Mouse (Mus musculus): Measurements from ENCODE around the gene Lrrc23.

Lrrc23 gene

DNA sequence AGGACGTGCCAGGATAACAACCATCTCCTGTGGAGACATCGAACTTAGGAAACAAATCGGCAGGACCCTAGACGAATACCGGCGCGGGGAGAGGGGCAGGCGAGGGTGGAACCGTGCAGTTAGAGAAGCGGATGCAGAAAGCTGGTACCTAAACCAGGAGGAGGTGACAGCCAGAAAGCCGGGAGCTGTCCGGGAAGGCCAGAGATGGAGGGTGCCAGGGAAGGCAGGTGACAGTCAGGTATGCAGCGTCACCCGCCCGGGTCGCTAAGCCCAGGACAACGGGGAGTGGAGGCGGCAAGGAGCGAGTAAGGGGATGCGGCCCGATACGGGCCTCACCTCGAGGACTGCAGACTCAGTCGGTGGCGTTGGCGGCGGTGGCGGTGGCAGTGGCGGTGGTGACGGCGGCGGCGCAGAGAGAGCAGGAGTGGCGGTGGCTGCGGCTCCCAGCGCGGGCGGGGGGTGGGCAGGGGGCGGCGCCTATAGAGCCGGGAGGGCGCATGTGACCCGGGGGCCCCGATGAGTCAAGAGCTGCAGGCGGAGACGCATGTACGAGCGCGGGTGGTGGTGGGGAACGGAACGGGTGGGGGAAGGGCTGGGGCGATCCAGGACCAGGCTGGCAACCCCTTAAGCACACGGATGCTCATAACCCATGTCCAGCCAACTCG lies 10.3 kb downstream of the Lrrc23 start, which contains the start of gene Eno2:
Gene Eno2 (minus strand): TSS at position 573 of the 665 bp plus-strand sequence.
- in situ Hi-C loops (cut with MboI; ENCODE audit: low sequenced_read_pairs) = no loop called here

DNA sequence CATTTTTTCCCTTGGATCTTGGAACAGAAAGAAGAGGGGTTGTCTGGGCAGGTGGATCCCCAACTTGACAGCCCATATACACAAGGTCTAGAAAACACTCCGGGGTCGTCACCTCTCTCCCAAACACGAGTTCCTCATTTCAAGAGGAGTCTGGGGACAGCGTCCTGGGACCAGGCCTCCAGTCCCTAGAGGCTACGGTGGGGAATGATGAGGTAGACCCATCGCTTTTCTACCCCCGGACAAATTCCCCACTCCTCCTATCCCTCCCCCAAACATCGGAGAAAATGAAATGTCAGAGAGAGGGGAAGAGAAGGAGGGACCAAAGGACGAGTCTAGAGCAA lies 10.9 kb downstream of the Lrrc23 start:
- in situ Hi-C loops (cut with MboI; ENCODE audit: low sequenced_read_pairs) = no loop called here

DNA sequence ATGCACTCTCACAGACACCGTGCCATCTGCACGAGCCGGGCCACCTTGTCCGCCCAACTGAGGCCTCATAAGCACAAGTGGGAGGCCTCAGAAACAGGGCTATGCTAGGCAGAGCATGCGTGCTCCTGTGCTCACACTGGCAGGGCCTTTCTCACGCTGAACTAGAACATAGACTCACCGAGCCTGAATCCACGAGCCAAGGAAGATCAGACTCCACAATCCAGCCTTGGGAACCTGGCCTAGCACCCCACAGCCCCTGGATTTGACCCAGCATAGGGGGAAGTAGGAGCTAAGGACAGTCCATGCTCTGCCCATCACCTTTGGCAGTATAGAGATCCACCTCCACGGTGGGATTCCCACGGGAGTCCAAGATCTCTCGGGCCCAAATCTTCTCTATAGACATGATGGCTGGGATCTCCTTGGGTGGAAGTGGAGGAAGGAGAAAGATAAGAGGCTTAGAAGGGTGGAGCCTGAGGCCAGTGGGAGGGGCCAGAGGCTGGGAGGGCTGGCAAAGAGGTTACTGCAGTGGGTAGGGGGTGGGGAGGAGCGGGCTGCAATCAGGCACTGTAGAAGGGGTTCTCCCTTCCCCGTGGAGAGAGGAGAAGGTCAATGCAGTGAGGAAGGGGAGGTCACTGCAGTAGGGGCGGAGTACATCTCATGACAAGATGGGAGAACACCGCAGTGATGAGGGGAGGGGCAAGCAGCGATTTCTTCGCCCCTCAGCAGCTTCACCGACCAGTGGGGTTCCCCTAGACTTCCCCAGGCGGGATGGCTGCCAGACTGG lies 11.4 kb downstream of the Lrrc23 start:
- in situ Hi-C loops (cut with MboI; ENCODE audit: low sequenced_read_pairs) = no loop called here

DNA sequence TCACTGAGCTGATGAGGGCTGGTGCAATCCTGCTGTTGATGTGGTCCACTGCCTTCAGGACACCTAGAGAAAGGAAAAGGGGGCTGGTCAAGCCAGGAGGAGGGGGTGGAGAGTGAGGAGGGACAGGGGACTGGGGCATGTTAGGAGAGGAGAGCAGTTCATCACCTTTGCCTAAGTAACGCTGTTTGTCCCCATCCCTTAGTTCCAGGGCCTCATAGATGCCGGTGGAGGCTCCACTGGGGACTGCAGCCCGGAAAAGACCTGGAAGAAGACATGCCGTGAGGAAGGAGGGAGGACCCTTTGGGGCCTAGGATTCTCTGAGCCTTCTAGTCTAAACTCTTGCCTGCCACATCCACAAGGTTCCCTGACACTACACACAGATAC lies 12.0 kb downstream of the Lrrc23 start:
- in situ Hi-C loops (cut with MboI; ENCODE audit: low sequenced_read_pairs) = no loop called here

DNA sequence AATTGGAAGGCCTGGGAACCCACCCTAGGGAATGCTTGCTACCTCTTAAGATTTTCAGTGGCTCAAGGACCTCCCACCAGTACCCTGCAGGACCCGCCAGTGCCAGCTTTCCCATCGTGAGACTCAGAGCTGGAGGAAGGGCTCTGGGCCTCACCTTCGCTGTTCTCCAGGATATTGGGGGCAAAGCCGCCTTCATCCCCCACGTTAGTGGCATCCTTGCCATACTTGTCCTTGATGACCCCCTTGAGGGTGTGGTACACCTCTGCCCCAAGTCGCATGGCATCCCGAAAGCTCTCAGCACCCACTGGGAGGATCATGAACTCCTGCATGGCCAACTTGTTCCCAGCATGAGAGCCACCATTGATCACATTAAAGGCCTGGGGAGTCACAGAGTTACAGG lies 13.6 kb downstream of the Lrrc23 start:
- in situ Hi-C loops (cut with MboI; ENCODE audit: low sequenced_read_pairs) = no loop called here

DNA sequence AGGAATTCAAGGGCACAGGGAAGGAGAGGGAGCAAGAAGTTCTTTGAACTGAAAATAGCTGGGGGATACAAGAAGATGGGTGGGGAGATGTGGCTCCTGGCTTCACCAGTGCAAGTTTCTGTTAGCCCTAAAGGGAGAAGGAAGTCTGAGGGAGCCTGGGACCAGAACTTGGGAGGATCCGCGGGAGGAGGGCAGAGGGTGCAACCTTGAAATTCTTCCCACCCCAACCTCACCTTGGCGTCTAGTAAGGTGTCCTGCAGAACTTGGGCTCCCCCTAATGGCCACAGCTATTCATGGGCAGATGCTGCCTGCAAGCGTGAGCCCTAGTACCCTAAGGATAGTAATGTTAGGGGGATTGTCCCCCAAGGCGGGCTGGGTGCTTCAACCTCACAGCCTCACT lies 20.3 kb downstream of the Lrrc23 start:
- in situ Hi-C loops (cut with MboI; ENCODE audit: low sequenced_read_pairs) = no loop called here

DNA sequence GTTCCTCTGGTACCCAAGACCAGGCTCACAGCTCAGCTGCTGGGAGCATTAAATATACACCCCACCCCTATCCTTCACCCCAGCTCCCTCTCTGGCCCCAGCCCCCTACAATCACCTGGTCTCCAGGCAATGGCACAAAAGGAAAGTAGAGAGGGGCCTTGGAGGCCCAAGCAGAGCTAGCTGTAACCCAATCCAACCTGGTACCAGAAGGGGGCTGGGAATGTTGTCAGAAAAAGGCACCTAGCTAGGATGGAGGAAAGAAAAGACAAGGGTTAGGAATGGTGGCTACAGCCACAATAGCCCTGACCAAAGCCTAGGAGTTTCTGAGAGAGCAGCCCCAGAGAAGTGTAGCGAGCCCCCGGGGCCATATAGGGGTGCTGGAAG lies 20.7 kb downstream of the Lrrc23 start:
- in situ Hi-C loops (cut with MboI; ENCODE audit: low sequenced_read_pairs) = no loop called here

DNA sequence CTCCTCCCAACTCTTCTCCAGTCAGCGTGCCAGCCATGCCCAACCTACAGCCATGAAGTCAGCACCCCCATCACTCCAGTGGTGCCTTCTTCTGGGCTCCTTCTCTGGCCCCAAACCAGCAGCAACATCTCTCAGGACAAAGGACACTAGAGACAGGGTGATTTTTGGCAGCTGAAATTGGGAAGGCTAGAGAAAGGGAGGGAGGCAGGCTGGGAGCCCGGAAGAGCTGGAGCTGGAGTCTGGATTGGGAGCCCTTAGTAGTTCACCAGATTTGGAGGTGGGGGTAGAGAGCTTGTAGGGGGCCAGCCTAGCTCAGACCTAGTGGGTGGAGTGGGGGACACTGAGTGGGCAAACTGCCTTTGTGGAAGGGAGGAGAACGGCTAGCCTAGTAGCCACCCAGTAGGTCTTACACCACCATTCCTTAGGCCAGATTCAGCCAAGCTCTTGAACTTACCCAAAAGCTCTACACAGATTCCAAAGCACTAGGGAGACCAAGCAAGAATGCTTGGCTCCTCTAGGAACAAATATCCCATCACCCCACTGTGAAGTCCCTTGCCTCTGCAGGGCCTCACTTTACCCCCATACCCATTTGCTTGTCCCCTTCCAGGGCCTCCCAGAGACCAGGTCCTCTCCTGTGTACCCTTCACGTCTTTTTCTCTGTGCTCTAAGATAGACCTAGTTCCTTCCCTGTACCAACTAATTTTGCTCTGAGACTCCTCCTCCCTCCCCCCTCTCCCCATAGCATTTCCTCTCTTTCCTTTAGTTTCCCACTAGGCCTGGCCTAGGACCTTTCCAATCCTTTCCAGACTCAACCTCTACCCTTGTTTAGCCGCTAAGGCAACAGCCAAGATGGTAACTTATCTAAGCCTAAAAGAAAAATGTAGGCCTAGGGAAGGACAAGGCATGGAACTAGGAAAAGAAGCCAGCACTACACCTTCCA lies 21.3 kb downstream of the Lrrc23 start:
- in situ Hi-C loops (cut with MboI; ENCODE audit: low sequenced_read_pairs) = no loop called here

DNA sequence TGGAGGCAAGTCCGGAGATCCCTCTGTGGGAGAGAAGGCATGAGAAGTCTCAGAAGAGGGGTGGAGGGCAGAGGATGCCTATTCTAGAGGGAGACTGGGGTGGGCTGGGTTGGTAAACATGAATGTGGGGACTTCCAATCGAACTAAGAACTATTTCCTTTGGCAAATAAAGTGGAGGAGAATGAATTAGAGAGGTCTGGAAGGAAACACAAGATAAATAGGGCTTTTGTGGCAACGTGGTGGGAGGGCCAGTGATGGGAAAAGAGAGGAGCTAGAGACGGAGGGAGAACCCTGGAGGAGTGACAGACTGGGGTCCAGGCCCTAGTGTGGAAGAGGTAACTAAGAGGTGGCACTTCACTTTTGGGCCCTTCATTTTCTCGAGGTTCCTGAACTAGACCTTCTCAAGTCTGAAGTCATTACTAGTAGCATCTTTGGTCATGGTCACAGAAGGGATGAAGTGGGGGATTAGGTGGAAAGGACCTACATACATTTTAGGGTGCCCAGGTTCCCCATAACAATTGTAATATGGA lies 22.1 kb downstream of the Lrrc23 start:
- in situ Hi-C loops (cut with MboI; ENCODE audit: low sequenced_read_pairs) = no loop called here

DNA sequence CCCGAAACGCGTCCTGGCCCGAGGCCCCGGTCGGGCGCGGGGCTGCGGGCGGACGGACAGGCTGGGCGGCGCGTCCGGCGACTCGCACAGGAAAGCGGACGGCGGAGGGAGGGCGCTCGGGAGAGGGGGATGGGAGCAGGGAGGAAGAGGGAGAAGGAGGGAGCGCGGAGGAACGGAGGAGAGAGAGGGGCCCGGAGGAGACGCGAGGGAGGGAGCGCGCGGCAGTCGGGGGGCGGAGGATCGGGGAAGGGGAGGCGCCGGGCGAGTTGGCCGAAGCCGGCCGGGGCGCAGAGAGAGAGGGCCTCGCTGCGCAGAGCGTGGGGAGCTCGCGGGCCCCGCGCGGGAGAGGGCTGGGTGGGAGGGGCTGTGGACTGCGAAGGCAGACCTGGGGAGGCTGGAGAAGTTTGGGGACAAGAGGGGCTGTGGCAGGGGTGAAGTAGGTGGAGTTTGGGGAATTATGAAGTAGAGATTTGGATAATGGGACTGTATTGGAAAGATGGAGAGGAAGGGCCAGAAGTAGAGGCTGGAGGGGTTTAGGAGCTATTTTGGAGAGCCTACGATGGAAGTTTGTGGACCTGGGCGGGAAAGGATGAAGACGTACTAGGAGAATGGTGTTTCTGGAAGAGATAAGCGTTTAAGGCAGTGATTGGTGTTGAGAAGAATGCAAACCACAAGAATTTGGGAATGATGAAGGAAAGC lies 22.7 kb downstream of the Lrrc23 start:
- in situ Hi-C loops (cut with MboI; ENCODE audit: low sequenced_read_pairs) = no loop called here

DNA sequence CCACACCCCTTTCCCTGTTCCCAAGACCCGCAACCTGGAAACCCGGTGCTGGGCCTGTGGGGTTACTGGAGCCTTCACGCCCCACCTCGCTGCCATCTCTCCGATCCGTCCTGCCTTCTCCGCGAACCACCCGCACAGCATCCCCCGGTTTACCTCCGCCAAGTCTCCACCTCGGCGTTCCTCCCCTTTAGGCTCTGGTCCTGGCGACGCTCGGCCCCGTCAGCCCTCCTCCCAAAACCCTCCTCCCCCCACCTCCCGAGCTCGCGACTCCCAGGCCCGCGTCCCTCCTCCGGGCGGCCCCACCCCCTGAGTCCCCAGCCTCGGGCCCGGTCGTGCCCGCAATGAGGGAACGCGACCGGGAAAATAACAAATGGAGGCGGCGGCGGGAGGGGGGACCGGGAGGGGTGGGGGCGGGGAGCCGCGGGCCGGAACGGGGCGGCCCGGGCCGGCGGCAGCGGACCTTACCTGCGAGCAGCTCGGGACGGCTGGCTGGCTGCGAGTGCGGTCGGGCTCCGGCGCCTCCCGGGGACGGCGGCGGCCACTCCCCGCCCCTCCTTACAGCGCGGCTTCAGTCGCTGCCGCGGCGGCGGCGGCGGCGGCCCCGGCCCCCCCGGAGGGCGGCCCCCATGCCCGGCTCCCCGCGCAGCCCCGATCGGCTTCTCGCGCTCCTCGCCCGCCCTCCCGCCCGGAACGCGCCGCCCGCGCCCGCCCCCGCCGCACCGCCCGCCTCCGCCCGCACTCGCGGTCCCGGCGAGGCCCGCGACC lies 23.5 kb downstream of the Lrrc23 start, which contains the start of the genes Gm45234 and Atn1:
Gene Gm45234 (minus strand): TSS at position 191 of the 765 bp plus-strand sequence.
Gene Atn1 (minus strand): TSS at position 694 of the 765 bp plus-strand sequence.
- in situ Hi-C loops (cut with MboI; ENCODE audit: low sequenced_read_pairs) = no loop called here

DNA sequence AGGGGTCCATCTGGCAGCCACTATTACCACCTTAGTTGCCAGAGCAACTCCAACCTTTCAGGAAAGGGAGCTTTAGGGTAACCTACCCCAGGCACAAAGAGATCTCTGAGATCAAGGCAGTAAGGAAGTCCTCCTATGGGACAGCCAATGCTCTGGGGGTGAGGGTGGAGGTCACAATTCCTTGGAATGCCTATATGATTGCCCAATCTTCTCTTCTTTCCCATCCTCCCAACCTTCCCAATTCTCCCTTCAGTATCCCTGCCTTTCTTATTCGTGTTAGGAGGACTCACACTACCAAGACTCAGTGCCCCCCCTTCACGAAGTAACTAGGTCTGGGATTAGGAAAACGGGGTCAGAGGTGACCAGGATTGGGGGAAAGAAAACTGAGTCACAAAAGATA lies 24.2 kb downstream of the Lrrc23 start:
- in situ Hi-C loops (cut with MboI; ENCODE audit: low sequenced_read_pairs) = no loop called here

DNA sequence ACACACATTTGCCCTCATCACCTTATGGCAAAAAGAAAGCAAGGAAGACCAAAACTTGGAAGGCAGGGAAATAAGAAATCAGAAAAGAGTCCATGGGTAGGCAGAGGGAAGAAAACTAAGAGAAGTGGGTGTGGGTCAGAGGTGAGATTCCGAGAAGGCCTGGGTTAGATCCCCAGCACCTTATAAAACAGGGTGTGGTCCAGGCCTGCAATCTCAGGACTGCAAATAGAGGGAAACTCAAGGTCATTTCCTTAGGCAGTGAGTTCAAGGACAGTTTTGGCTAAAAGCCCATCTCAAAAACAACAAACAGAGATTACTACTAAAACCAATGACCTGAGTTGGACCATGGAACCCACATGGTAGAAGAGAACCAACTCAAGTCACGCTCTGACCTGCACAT lies 25.7 kb downstream of the Lrrc23 start:
- in situ Hi-C loops (cut with MboI; ENCODE audit: low sequenced_read_pairs) = no loop called here

DNA sequence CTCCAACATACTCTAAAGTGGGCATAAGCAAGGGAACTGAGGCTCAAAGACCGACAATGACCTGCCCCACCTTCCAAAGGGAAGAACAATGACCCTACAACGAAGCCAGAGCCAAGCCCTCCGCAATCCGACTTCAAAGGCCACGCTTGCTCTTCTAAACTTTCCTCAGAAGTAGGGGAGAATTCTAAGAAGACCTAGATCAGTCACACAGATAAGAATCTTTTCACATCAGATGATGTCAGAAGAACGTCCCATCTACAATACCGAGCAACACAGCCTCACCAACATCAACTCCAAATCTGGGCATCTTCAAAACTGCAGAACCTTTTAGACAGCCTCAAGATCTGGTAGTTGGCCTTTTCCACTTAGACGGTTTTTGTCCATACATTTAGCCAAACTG lies 29.1 kb downstream of the Lrrc23 start:
- in situ Hi-C loops (cut with MboI; ENCODE audit: low sequenced_read_pairs) = no loop called here

DNA sequence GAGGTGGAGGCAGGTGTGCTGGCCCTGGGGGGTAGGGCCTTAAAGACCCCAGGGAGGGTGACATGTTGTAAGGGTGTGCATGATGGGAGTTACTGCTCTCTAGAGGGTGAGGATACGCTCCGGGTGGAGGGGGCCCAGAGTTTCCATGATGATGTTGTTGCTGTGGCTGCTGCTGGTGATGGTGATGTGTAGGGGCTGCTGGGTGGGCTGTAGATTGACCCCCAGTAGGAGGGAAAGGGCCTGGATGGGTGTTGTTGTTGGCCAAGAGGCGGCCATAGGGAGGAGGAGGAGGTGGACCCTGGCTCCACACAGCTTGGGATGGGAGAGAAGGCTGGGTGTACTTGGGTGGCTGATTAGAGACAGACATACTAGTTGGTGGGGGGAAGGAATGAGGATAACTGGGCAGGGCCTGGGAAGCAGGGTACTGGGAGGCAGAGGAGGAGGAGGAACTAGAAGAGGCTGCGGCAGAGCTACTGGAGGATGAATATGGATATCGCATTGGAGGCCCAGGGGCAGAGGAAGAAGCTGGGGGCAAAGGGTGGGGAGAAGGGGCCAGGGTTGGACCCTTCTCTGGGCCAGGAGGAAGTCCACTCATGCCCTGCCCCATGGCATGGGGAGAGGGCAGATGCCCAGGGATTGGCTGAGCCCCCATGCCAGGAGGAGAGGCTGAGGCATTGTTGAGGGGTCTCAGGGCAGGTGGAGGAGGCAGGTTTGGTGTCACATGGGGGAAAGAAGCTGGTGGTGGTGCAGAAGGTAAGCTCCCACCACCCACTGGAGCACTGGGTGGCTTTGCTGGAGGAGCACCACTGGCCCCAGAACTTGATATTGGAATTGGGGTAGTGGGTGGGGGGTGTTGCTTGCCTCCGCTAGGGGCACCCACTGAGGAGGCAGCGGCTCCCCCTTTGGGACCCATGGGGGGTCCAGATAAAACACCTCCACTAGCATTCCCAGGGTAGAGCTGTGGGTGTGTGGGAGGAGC lies 32.6 kb downstream of the Lrrc23 start:
- in situ Hi-C loops (cut with MboI; ENCODE audit: low sequenced_read_pairs) = no loop called here

DNA sequence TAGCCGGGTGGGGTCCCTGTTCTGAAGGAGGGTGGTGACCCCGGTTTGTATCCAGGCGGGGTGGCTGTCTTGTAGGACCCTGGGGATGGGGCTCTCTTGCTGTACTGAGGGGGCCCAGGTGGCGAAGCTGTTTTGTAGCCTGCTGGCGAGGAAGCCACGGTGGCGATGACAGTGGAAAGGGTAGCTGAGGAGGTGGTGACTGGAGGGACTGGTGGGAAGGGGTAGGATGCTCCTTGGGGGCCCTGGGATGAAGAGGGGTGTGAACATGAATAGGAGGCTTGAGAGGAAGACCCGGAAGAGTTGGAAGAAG lies 33.3 kb downstream of the Lrrc23 start:
- in situ Hi-C loops (cut with MboI; ENCODE audit: low sequenced_read_pairs) = no loop called here

DNA sequence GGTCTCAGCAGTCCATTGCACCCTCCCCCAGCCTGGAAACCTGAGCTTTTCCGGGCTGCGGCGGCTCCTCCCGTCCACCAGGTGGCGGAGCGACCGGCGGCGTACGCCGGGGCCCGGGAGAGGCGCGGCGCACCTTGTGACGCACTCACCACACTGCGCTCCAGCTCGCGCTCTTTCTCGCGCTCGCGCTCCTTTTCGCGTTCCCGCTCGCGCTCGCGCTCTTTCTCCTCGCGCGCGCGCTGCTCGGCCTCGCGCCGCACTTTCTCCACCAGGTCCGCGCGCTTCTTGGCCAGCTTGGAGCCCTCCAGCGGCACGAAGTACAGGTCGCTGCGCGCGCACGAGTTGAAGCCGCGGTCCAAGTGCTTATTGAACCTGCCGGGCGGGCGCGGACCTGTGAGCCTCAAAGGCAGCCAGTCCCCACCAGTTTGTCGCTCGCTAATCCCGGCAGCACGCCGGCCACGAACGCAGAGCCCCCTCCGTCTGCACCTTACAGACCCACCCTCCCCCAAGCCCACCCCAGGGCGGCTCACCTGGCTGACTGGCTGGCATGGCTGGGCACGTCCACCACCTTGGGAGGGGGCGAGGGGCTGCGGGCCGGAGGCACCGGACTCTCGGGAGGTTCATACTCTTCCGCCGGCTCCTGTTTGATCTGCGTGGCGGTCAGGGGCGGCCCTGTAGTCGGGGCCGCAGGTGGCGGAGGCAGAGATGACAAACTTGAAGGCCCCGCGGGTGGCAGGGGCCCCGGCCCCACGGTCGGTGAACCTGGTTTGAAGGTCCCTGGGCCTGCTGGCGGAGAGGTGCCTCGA lies 33.8 kb downstream of the Lrrc23 start:
- in situ Hi-C loops (cut with MboI; ENCODE audit: low sequenced_read_pairs) = no loop called here

DNA sequence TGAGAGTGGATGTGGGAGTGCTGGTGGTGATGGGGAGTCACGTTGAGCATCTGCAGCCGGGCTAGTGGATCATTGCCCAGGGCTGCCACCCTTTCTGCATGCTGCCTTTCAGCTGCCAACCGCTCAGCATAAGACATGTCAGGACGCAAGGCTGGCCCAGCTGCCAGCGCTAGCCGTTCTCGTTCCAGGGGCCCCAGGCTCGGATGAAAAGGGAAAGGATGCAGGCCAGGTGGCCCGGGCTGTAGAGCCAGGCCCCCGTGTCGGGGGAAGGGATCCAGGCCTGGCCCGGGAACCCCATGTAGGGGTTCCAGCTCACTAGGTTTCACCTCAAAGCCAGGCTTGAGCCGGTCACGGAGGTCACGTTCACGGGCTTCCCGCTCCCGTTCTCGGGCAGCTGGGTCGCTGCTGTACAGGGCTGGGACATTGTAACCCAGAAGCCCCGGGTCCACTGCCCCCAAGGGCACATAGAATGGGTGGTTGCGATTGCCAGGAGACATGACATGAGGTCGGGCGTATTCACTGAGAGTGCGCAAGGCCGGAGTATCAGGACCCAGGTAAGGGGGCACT lies 34.7 kb downstream of the Lrrc23 start:
- in situ Hi-C loops (cut with MboI; ENCODE audit: low sequenced_read_pairs) = no loop called here
